Mouse (Mus musculus): Measurements from ENCODE around the gene Iglon5. TPM values are rescaled to one million over a fixed set of nuclear protein-coding genes. Genes with fewer than 3 reads are reported as not detected.
A peak's percentile ranks its signal among the peaks of the same experiment; 100 is the strongest.

The Iglon5 gene
- total RNA-seq (2021) = 10 to 100 TPM; 27.3 to 28.1 TPM

GRCm38 (mm10) chr7:43489631-43490125, at the start of gene Iglon5:
Gene Iglon5 (minus strand): TSS chr7:43490075.
- intact Hi-C loops (cut with DNase I) = loop anchor here (5.0 to 10.0 kb wide), 2 partner anchors 73 to 175 kb away; partner anchors contain the start of genes Zfp658 and Zfp715
- peak in 1 of 2 experiments; percentile 32 for DNase-seq (ENCODE audit: low spot score in 2 of 2)

DNA sequence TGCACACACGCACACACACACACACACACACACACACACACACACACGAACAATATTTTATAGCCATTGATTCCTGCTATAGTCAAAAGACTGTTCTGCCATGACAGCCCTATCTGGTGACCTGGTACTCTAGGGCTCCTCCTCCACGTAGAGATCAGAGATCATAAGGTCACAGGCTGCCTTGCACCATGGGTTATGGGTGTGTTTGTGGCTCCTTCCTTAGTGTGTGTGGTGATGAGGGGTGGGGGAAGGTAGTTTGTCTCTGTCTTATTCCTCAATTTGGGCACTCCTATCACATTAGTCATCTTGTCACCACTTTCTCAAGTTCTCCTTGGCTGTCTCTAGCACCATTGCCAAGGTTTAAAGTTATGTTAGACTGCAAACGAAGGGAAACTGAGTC, 48.6 kb upstream of the Iglon5 start:
- DNase-seq (ENCODE audit: low spot score in 2 of 2) = no peak
- intact Hi-C loops (cut with DNase I) = no loop called here

GRCm38 (mm10) chr7:43532936-43533505, 43.1 kb upstream of the Iglon5 start:
- no peak for DNase-seq (ENCODE audit: low spot score in 2 of 2)
- intact Hi-C loops (cut with DNase I) = no loop called here

GRCm38 (mm10) chr7:43530216-43530785, 40.4 kb upstream of the Iglon5 start:
- no peak for DNase-seq (ENCODE audit: low spot score in 2 of 2)
- intact Hi-C loops (cut with DNase I) = no loop called here

DNA sequence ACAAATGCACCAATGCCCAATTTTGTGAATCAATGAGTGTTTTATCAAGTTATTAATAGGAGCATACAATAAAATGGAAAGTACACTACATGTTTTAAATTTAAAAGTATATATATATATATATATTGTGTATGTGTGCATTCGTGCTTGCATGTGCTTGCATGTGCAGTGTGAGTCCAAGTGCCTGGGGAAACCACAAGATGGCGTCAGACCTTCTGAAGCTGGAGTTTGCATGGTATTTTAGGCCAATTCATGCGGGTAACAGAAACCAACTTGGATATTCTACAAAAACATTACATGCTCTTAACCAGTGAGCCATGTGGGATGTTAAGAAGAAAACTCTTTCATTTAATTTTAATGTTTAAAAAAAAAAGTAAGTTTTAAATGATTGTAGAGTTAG, 35.4 kb upstream of the Iglon5 start:
- intact Hi-C loops (cut with DNase I) = no loop called here
- no peak for DNase-seq (ENCODE audit: low spot score in 2 of 2)

- no peak for DNase-seq (ENCODE audit: low spot score in 2 of 2)
- intact Hi-C loops (cut with DNase I) = no loop called here
Measured at GRCm38 (mm10) chr7:43522776-43523175, 32.9 kb upstream of the Iglon5 start.

DNA sequence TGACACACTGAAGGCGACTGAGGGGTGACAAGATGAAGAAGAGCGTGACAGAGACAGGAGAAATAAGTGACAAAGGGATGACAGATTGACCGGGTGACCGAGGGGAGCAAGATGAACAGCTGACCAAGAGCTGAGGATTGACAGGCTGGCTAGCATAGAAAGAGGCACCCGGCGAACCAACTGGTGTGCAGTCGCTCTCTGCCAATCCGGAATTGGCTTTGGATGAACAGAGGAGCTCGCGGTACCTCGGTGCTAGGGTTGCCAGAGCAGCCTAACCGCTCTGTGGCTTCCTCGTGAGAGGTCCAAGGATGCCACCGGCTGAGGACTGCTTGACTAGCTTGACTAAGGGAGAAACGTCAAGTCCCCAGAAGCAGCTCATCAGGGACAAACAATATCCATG, 28.5 kb upstream of the Iglon5 start:
- intact Hi-C loops (cut with DNase I) = no loop called here
- DNase-seq (ENCODE audit: low spot score in 2 of 2) = no peak

GRCm38 (mm10) chr7:43515076-43515475, 25.2 kb upstream of the Iglon5 start:
- intact Hi-C loops (cut with DNase I) = no loop called here
- DNase-seq (ENCODE audit: low spot score in 2 of 2) = no peak

- intact Hi-C loops (cut with DNase I) = no loop called here
- DNase-seq (ENCODE audit: low spot score in 2 of 2) = no peak
Measured at GRCm38 (mm10) chr7:43512519-43512918, 22.6 kb upstream of the Iglon5 start.

- intact Hi-C loops (cut with DNase I) = no loop called here
- no peak for DNase-seq (ENCODE audit: low spot score in 2 of 2)
Measured at GRCm38 (mm10) chr7:43511707-43512478, 22.0 kb upstream of the Iglon5 start.

GRCm38 (mm10) chr7:43495343-43496021, 5.6 kb upstream of the Iglon5 start:
- intact Hi-C loops (cut with DNase I) = loop anchor here (1.0 to 5.0 kb wide), 2 partner anchors 72 to 213 kb away; no protein-coding TSS in a partner anchor
- DNase-seq (ENCODE audit: low spot score in 2 of 2) = peak; percentile 62 to 69

GRCm38 (mm10) chr7:43490861-43491260, 986 bp upstream of the Iglon5 start:
- no peak for DNase-seq (ENCODE audit: low spot score in 2 of 2)
- intact Hi-C loops (cut with DNase I) = no loop called here

DNA sequence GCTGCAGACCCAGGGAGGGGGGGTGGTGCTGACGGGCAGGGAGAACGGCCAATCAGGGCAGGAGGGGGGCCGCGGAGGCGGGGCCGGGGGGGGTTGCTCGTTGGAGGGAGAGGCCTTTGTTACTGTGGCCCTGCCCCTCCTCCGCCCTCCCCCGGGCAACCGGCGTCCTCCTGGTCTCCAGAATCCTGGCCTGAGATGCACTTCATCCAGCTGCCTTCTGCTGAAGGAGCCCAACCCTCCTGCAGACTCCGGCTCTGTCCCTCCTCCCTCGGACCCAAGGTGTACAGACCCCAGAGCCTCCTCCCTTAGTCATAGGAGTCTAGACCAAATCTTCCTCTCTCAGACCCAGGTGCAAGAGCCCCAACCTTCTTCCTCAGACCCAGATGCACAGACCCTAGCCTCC, 308 bp upstream of the Iglon5 start:
- intact Hi-C loops (cut with DNase I) = no loop called here
- peak; percentile 70 to 79 for DNase-seq (ENCODE audit: low spot score in 2 of 2)

GRCm38 (mm10) chr7:43488646-43489045, 1.2 kb downstream of the Iglon5 start:
- peak; percentile 53 to 63 for DNase-seq (ENCODE audit: low spot score in 2 of 2)
- intact Hi-C loops (cut with DNase I) = loop anchor here (5.0 to 10.0 kb wide), 2 partner anchors 74 to 174 kb away; partner anchors contain the start of genes Zfp658 and Zfp715

GRCm38 (mm10) chr7:43483236-43483635, 6.6 kb downstream of the Iglon5 start:
- intact Hi-C loops (cut with DNase I) = loop anchor here (10.0 kb wide), 1 partner anchor 168 kb away; the partner anchor contains the start of gene Zfp715
- DNase-seq (ENCODE audit: low spot score in 2 of 2) = no peak

DNA sequence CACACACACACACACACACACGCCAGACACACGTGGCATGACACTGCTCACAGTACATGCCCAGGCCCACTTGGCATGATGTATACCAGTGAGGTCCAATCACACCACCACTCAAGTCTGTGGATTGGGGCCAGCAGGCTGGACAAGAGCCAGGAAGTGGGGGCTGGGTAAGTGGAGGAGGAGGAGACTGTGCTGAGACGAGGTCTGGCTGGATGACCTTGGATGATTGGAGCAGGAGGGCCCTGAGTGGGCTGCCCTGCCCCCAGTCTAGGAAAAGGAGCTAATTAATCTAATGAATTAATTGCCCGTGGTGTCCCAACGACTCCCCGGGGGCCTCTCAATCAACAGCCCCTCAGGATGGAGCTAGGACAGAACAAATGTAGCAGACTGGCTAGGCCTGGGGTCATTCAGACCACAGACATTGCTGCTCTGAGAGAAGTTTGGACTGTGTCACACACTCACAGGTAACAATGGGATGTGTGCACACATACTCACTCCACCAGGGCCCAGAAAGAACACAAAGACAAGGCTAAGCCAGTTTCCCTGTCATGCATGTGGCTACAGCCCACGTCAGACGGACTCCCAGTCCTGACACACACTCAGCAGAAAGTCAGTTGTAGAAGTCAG, 7.7 kb downstream of the Iglon5 start:
- intact Hi-C loops (cut with DNase I) = loop anchor here (10.0 kb wide), 1 partner anchor 167 kb away; the partner anchor contains the start of gene Zfp715

GRCm38 (mm10) chr7:43481191-43481590, 8.7 kb downstream of the Iglon5 start:
- intact Hi-C loops (cut with DNase I) = loop anchor here (10.0 kb wide), 1 partner anchor 166 kb away; the partner anchor contains the start of gene Zfp715
- DNase-seq (ENCODE audit: low spot score in 2 of 2) = peak; percentile 54 to 66

More for the DNA sequence above, 7.7 kb downstream of the Iglon5 start:
- DNase-seq (ENCODE audit: low spot score in 2 of 2) = no peak

DNA sequence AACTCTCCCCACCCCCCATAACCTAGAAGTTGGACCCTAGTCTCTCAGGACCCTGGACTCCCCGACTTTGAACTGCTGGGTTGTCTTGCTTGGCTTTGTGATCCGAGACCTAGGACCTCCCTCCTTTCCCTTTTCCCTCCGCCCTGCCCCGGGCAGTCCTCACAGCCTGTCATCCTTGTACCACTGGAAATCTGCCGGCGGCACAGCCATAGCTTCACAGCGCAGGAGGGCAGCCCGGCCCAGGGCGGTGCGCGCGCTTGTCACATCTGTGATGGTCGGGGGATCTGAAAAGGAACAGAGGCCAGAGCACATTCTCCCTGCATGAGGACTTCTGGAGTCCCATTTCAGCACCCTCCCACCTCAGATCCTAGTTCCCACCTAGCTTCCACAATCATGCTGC, 13.5 kb downstream of the Iglon5 start:
- DNase-seq (ENCODE audit: low spot score in 2 of 2) = no peak
- intact Hi-C loops (cut with DNase I) = no loop called here

DNA sequence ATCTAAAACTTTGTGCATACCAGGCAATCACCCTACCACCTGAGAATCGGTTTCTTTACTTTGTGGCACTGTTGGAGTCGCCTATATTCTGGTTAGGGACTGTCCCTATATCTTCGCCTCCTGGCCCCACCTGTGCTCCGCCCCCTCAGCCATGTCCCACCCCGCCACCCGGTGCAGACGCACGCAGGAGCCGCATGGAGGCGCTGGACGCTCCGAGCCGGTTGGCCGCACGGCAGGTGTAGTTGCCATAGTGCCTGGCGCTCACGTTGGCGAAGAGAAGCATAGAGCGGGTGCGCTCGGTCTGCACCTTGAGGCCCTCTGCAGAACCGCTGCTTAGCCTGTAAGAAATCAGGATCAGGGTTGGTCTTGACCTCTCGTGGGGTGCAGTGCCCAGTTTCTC, 14.2 kb downstream of the Iglon5 start:
- intact Hi-C loops (cut with DNase I) = no loop called here

More for the DNA sequence above, 14.2 kb downstream of the Iglon5 start:
- no peak for DNase-seq (ENCODE audit: low spot score in 2 of 2)

Measured in left cerebral cortex, postnatal 36 days (tissue).